Mouse (Mus musculus): ENCODE measurements around the gene Ggn. TPM values are rescaled to one million over a fixed set of nuclear protein-coding genes. Genes with fewer than 3 reads are reported as not detected.

Ggn gene
- polyA plus RNA-seq, 1 experiment from 2014 or later, result 1.1 TPM

GRCm38 (mm10) chr7:29154018-29154720, 15.8 kb upstream of the Ggn start:
- ATAC-seq (replicated peaks; ENCODE audit: insufficient number of reproducible peaks, low FRiP score, low TSS enrichment), result no peak
- 0 out of 2 replicates have a peak, but pooled peaks cover 3% of the 10 kb centered on the region for H3K4me1 ChIP-seq (ENCODE audit: control insufficient read depth, insufficient read depth, low read length)
- WGBS (ENCODE audit: insufficient replicate concordance), result 89% methylated on average over 14 of the region's 14 CpGs

GRCm38 (mm10) chr7:29155196-29155837, 14.7 kb upstream of the Ggn start:
- 7% methylated on average over 37 of the region's 37 CpGs for WGBS (ENCODE audit: insufficient replicate concordance)
- peak overlapping the region; percentile 98 for H3K4me2 ChIP-seq
- peak; percentile 78 for ATAC-seq (replicated peaks; ENCODE audit: insufficient number of reproducible peaks, low FRiP score, low TSS enrichment)
- H3K9ac ChIP-seq (ENCODE audit: low read depth, low read length), result peak overlapping the region; percentile 79
- peak overlapping the region; percentile 87 for H3K4me3 ChIP-seq (ENCODE audit: low read depth, low read length)
- H3K9me3 ChIP-seq (replicated peaks; ENCODE audit: control insufficient read depth, low read length), result peaks cover 2% of the 10 kb centered on the region; the same call in 1 of the 2 replicates
- H3K27me3 ChIP-seq (ENCODE audit: control insufficient read depth, insufficient read depth, low read length), result peaks cover 21% of the 10 kb centered on the region
- H3K27ac ChIP-seq (ENCODE audit: low read depth, low read length), result peak overlapping the region; percentile 70
- 0 out of 2 replicates have a peak, but pooled peaks cover 3% of the 10 kb centered on the region for H3K4me1 ChIP-seq (ENCODE audit: control insufficient read depth, insufficient read depth, low read length)
- no peaks in the 10 kb centered on the region for H3K36me3 ChIP-seq (ENCODE audit: control insufficient read depth, insufficient read depth, low read length)

More at GRCm38 (mm10) chr7:29154018-29154720, 15.8 kb upstream of the Ggn start:
- Histone ChIP-seq H3K4me2 (no peak overlapping the region), H3K27me3 (ENCODE audit: control insufficient read depth, insufficient read depth, low read length) (peaks cover 16% of the 10 kb centered on the region), H3K4me3 (ENCODE audit: low read depth, low read length) (no peak overlapping the region), H3K36me3 (ENCODE audit: control insufficient read depth, insufficient read depth, low read length) (no peaks in the 10 kb centered on the region), H3K27ac (ENCODE audit: low read depth, low read length) (no peak overlapping the region), H3K9me3 (replicated peaks; ENCODE audit: control insufficient read depth, low read length) (peaks cover 2% of the 10 kb centered on the region; the same call in 1 of the 2 replicates), H3K9ac (ENCODE audit: low read depth, low read length) (no peak overlapping the region)

GRCm38 (mm10) chr7:29155838-29156782, 13.9 kb upstream of the Ggn start, which contains the start of gene Fam98c:
Gene Fam98c (minus strand): TSS chr7:29156234.
- Histone ChIP-seq H3K4me2 (peak within 1 kb of the TSS; percentile 98), H3K27me3 (ENCODE audit: control insufficient read depth, insufficient read depth, low read length) (peaks cover 21% of the 10 kb centered on the region), H3K27ac (ENCODE audit: low read depth, low read length) (peak within 1 kb of the TSS; percentile 70), H3K36me3 (ENCODE audit: control insufficient read depth, insufficient read depth, low read length) (no peaks in the 10 kb centered on the region), H3K9me3 (replicated peaks; ENCODE audit: control insufficient read depth, low read length) (peaks cover 2% of the 10 kb centered on the region; the same call in 1 of the 2 replicates), H3K4me1 (ENCODE audit: control insufficient read depth, insufficient read depth, low read length) (0 out of 2 replicates have a peak, but pooled peaks cover 3% of the 10 kb centered on the region), H3K9ac (ENCODE audit: low read depth, low read length) (peak within 1 kb of the TSS; percentile 79), H3K4me3 (ENCODE audit: low read depth, low read length) (peak within 1 kb of the TSS; percentile 87)
- WGBS (ENCODE audit: insufficient replicate concordance), result 3% methylated on average over 68 of the region's 68 CpGs
- peak; percentile 74 for ATAC-seq (replicated peaks; ENCODE audit: insufficient number of reproducible peaks, low FRiP score, low TSS enrichment)

- no peak overlapping the region for H3K4me3 ChIP-seq (ENCODE audit: low read depth, low read length)
- H3K4me1 ChIP-seq (ENCODE audit: control insufficient read depth, insufficient read depth, low read length), result 0 out of 2 replicates have a peak, but pooled peaks cover 3% of the 10 kb centered on the region
- WGBS (ENCODE audit: insufficient replicate concordance), result 3% methylated on average over 5 of the region's 5 CpGs
- H3K27me3 ChIP-seq (ENCODE audit: control insufficient read depth, insufficient read depth, low read length), result peaks cover 30% of the 10 kb centered on the region
- no peak overlapping the region for H3K9ac ChIP-seq (ENCODE audit: low read depth, low read length)
- H3K4me2 ChIP-seq, result no peak overlapping the region
- ATAC-seq (replicated peaks; ENCODE audit: insufficient number of reproducible peaks, low FRiP score, low TSS enrichment), result no peak
- peaks cover 2% of the 10 kb centered on the region; the same call in 1 of the 2 replicates for H3K9me3 ChIP-seq (replicated peaks; ENCODE audit: control insufficient read depth, low read length)
- H3K27ac ChIP-seq (ENCODE audit: low read depth, low read length), result no peak overlapping the region
- no peaks in the 10 kb centered on the region for H3K36me3 ChIP-seq (ENCODE audit: control insufficient read depth, insufficient read depth, low read length)
Measured at GRCm38 (mm10) chr7:29158264-29158663, 11.7 kb upstream of the Ggn start.

- no peak for ATAC-seq (replicated peaks; ENCODE audit: insufficient number of reproducible peaks, low FRiP score, low TSS enrichment)
- Histone ChIP-seq H3K36me3 (ENCODE audit: control insufficient read depth, insufficient read depth, low read length) (no peaks in the 10 kb centered on the region), H3K27ac (ENCODE audit: low read depth, low read length) (no peak overlapping the region), H3K27me3 (ENCODE audit: control insufficient read depth, insufficient read depth, low read length) (peaks cover 35% of the 10 kb centered on the region), H3K9me3 (replicated peaks; ENCODE audit: control insufficient read depth, low read length) (no peaks in the 10 kb centered on the region), H3K4me2 (no peak overlapping the region), H3K9ac (ENCODE audit: low read depth, low read length) (no peak overlapping the region), H3K4me3 (ENCODE audit: low read depth, low read length) (no peak overlapping the region), H3K4me1 (ENCODE audit: control insufficient read depth, insufficient read depth, low read length) (no peaks in the 10 kb centered on the region)
- WGBS (ENCODE audit: insufficient replicate concordance), result 76% methylated on average over 5 of the region's 5 CpGs
Measured at GRCm38 (mm10) chr7:29162294-29162693, 7.7 kb upstream of the Ggn start.

GRCm38 (mm10) chr7:29162750-29163525, 7.1 kb upstream of the Ggn start:
- Histone ChIP-seq H3K4me2 (peak overlapping the region; percentile 22; the same call in 1 of the 2 replicates), H3K36me3 (ENCODE audit: control insufficient read depth, insufficient read depth, low read length) (no peaks in the 10 kb centered on the region), H3K4me1 (ENCODE audit: control insufficient read depth, insufficient read depth, low read length) (no peaks in the 10 kb centered on the region), H3K4me3 (ENCODE audit: low read depth, low read length) (no peak overlapping the region), H3K9me3 (replicated peaks; ENCODE audit: control insufficient read depth, low read length) (no peaks in the 10 kb centered on the region), H3K9ac (ENCODE audit: low read depth, low read length) (no peak overlapping the region), H3K27me3 (ENCODE audit: control insufficient read depth, insufficient read depth, low read length) (peaks cover 36% of the 10 kb centered on the region), H3K27ac (ENCODE audit: low read depth, low read length) (no peak overlapping the region)
- 13% methylated on average over 9 of the region's 9 CpGs for WGBS (ENCODE audit: insufficient replicate concordance)
- 0 out of 2 replicates have a peak, but pooled peaks have one; percentile 46 for ATAC-seq (replicated peaks; ENCODE audit: insufficient number of reproducible peaks, low FRiP score, low TSS enrichment)

GRCm38 (mm10) chr7:29167656-29168055, 2.4 kb upstream of the Ggn start:
- Histone ChIP-seq H3K4me3 (ENCODE audit: low read depth, low read length) (no peak overlapping the region), H3K27me3 (ENCODE audit: control insufficient read depth, insufficient read depth, low read length) (peaks cover 45% of the 10 kb centered on the region), H3K27ac (ENCODE audit: low read depth, low read length) (no peak overlapping the region), H3K4me2 (no peak overlapping the region; the same call in 1 of the 2 replicates), H3K36me3 (ENCODE audit: control insufficient read depth, insufficient read depth, low read length) (no peaks in the 10 kb centered on the region), H3K9me3 (replicated peaks; ENCODE audit: control insufficient read depth, low read length) (no peaks in the 10 kb centered on the region), H3K4me1 (ENCODE audit: control insufficient read depth, insufficient read depth, low read length) (peaks cover 17% of the 10 kb centered on the region), H3K9ac (ENCODE audit: low read depth, low read length) (no peak overlapping the region)
- no peak for ATAC-seq (replicated peaks; ENCODE audit: insufficient number of reproducible peaks, low FRiP score, low TSS enrichment)
- WGBS (ENCODE audit: insufficient replicate concordance), result 12% methylated on average over 19 of the region's 19 CpGs

Data from heart, embryonic 11.5 days (tissue).